Mouse (Mus musculus) MEL-GATA-1-ER (cell line): ENCODE results near the gene Sardh.

Source experiments
- DNase-seq: peaks from one replicate; pipeline ENCODE4 v3.0.0-alpha.2; 2012; ENCODE audit warnings: low read depth; ENCODE audit errors: extremely low read depth

The Sardh gene

DNA sequence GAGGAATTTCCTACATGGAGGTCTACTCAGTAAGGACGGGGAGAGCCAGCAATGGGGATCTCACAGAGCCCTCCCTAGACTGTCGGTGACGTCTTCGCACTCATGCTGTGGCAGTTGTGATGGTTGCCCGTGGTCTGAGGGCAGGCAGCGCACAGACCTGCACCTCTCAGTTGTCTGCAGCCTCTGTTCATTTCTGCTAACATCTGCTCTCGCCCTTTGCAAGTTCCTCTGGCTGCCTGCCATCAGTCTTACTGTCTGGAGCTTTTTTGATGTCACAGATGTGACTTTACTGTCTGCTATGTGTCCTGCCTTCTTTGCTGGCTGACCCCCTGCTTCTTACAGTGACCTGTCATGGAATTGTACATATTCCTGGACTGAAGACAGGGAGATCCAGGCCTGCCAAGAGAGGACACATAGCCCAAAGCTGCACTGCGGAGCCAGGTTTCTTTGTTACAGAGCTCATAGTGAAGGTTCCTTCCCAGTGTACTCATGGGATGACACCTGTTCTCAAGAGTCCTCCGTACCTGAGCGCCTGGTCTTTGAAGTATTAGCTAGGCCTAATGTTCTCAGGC lies 72.4 kb downstream of the Sardh start:
- no peak for DNase-seq

GRCm38 (mm10) chr2:27174242-27174641 lies 73.9 kb downstream of the Sardh start:
- no peak for DNase-seq

DNA sequence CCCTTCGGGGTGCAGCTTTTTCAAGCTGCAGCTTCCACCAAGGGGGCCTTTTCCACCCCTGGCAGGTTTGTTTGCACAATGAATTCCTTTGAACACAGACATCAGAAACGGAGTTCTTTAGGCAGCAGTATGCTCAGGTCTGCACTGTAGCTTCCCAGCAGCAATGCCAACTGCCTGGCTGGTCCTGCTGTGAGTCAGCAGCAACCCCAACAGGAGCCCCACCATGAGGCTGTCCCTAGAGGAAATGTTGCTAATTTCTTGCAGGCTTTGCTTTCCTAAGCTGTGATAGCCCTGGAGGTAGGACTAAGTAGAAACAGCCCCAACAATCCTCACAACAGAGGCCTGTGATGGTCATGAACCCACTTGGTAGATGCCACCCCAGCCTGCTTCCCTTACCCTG lies 81.1 kb downstream of the Sardh start:
- no peak for DNase-seq

DNA sequence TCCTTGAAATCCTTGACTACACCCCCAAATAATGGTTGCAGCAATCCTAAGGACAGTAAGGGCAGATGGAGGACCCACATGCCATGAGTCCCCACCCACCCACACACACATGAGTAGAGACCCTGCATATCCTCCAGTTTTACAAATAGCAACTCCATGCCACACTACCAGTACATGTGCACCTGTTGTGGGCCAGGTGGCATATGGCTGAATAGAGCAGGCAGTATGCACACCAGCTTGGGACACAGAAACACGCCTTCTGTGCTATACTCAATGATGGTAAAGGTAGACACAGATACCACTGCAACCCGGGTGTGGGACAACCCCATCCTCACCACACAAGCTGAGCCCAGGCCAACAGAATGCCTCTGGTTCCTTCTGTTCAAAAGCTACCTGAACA lies 82.1 kb downstream of the Sardh start:
- no peak for DNase-seq

DNA sequence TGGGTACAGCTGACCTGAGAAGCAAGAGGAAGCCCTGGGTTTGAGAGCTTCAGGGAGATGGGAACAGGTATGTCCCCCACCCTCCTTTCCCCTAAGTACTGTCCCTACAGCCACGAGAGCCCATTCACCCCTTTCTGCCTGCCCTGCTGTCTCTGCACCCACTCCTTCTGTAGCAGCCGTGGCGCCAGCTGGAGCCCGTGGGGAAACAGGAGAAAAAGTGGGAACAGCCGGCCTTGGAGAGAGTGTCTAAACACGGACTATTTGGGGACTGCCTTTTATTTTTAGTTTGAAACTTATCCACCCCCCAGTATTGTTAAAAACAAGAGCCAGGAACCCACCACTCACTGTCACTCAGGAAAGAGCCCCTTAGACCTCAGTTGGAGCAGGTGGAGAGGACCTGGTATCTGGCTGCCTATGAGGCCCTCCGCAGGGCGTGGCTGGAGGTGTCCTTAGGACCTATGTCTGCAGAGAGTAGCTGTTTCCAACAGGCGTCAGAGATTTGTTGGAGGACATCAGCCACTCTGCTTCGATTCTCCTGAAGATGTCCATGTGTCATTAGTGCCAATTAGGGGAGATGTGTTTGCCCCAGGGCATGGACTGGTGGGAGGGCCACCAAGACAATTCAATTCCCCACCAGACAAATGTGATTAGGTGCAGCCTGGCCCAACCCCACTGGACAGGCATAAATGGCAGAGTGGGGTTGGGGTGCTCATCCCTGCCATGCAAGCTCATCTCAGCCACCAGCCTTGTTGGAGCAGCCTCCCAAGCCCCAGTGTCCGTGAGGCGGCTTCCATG lies 83.1 kb downstream of the Sardh start, which contains the start of gene Dbh:
Gene Dbh (plus strand): TSS at position 438 of the 795 bp plus-strand sequence.
- no peak for DNase-seq

GRCm38 (mm10) chr2:27163851-27164250 lies 84.3 kb downstream of the Sardh start:
- no peak for DNase-seq

- DNase-seq = no peak
These were observed 85.5 kb downstream of the Sardh start for GRCm38 (mm10) chr2:27162656-27163055.

GRCm38 (mm10) chr2:27161526-27161925 lies 86.6 kb downstream of the Sardh start:
- DNase-seq = no peak

DNA sequence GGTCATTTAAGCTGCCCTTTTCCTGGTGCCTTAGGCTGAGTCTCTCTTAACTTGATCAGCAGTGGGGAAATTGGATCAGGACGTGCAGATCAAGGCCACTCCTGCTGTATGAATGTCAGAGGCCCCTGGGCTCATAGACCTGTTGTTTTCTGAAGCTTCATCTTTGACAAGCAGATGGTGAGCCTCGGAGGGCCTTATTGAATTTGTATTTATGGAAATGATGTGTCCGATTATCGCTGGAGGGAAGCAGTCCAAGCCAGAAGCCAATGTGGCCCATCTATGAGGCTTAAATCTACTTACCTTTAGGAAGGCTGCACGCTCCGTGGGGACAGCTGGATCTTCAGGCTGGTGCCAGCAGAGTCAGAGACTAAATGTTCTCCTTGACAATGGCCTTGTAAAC lies 91.5 kb downstream of the Sardh start:
- DNase-seq = no peak

GRCm38 (mm10) chr2:27154466-27155185 lies 93.5 kb downstream of the Sardh start:
- DNase-seq = no peak

- DNase-seq = no peak
These were observed 98.7 kb downstream of the Sardh start for GRCm38 (mm10) chr2:27149457-27149856.

DNA sequence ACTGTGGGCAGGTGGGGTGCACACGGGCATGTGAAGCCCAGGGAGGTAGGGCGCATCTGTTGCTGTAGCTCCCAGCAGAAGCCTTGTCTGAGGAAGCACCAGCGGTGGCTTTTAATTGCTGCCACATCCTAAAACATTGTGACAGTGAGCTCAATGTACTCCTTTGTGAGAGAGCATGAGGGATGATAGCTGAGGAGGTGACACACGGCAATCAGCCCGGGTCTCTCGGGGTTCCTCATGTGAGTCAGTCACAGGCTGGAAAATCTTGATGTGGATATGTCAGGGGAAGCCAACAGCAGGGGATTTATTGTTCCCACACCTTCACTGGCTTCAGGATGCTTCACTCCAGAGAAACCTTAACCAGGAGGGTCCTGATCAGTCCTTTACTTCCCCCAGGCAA lies 101.3 kb downstream of the Sardh start:
- DNase-seq = no peak

- no peak for DNase-seq
These were observed 103.2 kb downstream of the Sardh start for GRCm38 (mm10) chr2:27144957-27145356.

- DNase-seq = no peak
These were observed 106.0 kb downstream of the Sardh start, which contains the start of gene Fam163b for GRCm38 (mm10) chr2:27141950-27142693. Gene Fam163b (minus strand): TSS chr2:27142491.
